Mouse (Mus musculus): Measurements from ENCODE around the gene Repin1. TPM values are rescaled to one million over a fixed set of nuclear protein-coding genes. Genes with fewer than 3 reads are reported as not detected.

Gene Repin1
- total RNA-seq, 2 experiments from 2014 or later, result 30.6 to 31.9 TPM

GRCm38 (mm10) chr6:48578736-48579135, 14.9 kb upstream of the Repin1 start:
- no peak for DNase-seq (ENCODE audit: low spot score)

GRCm38 (mm10) chr6:48579215-48579648, 14.5 kb upstream of the Repin1 start:
- DNase-seq (ENCODE audit: low spot score), result peak; percentile 28

GRCm38 (mm10) chr6:48581257-48581656, 12.4 kb upstream of the Repin1 start:
- no peak for DNase-seq (ENCODE audit: low spot score)

GRCm38 (mm10) chr6:48582037-48582436, 11.6 kb upstream of the Repin1 start:
- DNase-seq (ENCODE audit: low spot score), result peak; percentile 55

GRCm38 (mm10) chr6:48589194-48589750, 4.4 kb upstream of the Repin1 start, which contains the start of gene Gm45021:
Gm45021 (plus strand) TSS chr6:48589610.
- no peak for DNase-seq (ENCODE audit: low spot score)

GRCm38 (mm10) chr6:48591221-48591845, 2.4 kb upstream of the Repin1 start:
- DNase-seq (ENCODE audit: low spot score), result no peak

- DNase-seq (ENCODE audit: low spot score), result no peak
Observed at GRCm38 (mm10) chr6:48591871-48592270, 1.8 kb upstream of the Repin1 start.

GRCm38 (mm10) chr6:48594043-48594738, 508 bp downstream of the Repin1 start:
- DNase-seq (ENCODE audit: low spot score), result peak; percentile 21

GRCm38 (mm10) chr6:48595278-48595677, 1.6 kb downstream of the Repin1 start:
- DNase-seq (ENCODE audit: low spot score), result no peak

GRCm38 (mm10) chr6:48596545-48597232, 3.0 kb downstream of the Repin1 start:
- DNase-seq (ENCODE audit: low spot score), result no peak

GRCm38 (mm10) chr6:48597233-48597625, 3.5 kb downstream of the Repin1 start:
- no peak for DNase-seq (ENCODE audit: low spot score)

GRCm38 (mm10) chr6:48600594-48600993, 6.9 kb downstream of the Repin1 start:
- no peak for DNase-seq (ENCODE audit: low spot score)

- DNase-seq (ENCODE audit: low spot score), result peak; percentile 97
Observed at GRCm38 (mm10) chr6:48601271-48602079, 7.8 kb downstream of the Repin1 start, which contains the start of gene Zfp775. Zfp775 (plus strand) TSS chr6:48602063.

GRCm38 (mm10) chr6:48602080-48602741, 8.5 kb downstream of the Repin1 start:
- DNase-seq (ENCODE audit: low spot score), result peak; percentile 28

GRCm38 (mm10) chr6:48608124-48608523, 14.4 kb downstream of the Repin1 start:
- DNase-seq (ENCODE audit: low spot score), result no peak

- DNase-seq (ENCODE audit: low spot score), result no peak
Observed at GRCm38 (mm10) chr6:48609512-48609911, 15.8 kb downstream of the Repin1 start.

- no peak for DNase-seq (ENCODE audit: low spot score)
Observed at GRCm38 (mm10) chr6:48610657-48611056, 17.0 kb downstream of the Repin1 start.

- no peak for DNase-seq (ENCODE audit: low spot score)
Observed at GRCm38 (mm10) chr6:48613464-48613863, 19.8 kb downstream of the Repin1 start.

GRCm38 (mm10) chr6:48614756-48615155, 21.1 kb downstream of the Repin1 start:
- no peak for DNase-seq (ENCODE audit: low spot score)

GRCm38 (mm10) chr6:48620031-48620430, 26.3 kb downstream of the Repin1 start:
- no peak for DNase-seq (ENCODE audit: low spot score)
